Mouse (Mus musculus) embryonic facial prominence, embryonic 14.5 days (tissue): ENCODE measurements around the gene Pon2. TPM values are rescaled to one million over a fixed set of nuclear protein-coding genes. Genes with fewer than 3 reads are reported as not detected.

ENCODE experiments used
- ATAC-seq: fragments of 200-750 bp; cut with Nextera tagmentation; 2 replicates; pipeline ENCODE4 v1.8.0; 2017; ENCODE audit warnings: low read depth, moderate number of reproducible peaks, moderate TSS enrichment
- DNase-seq: peaks from one replicate; pipeline ENCODE4 v3.0.0-alpha.2; 2015; ENCODE audit warnings: low spot score
- H3K27ac ChIP-seq: fragments of 300-500 bp; sonication (generic); replicated peaks from 2 replicates; pipeline ENCODE4 v1.5.1; 2014; ENCODE audit warnings: low read depth, mild to moderate bottlenecking, low read length, moderate library complexity
- H3K27me3 ChIP-seq: fragments of 300-500 bp; sonication (generic); replicated peaks from 2 replicates; pipeline ENCODE4 v1.6.1; 2014; ENCODE audit warnings: low read length; ENCODE audit not compliant: control insufficient read depth, insufficient read depth
- H3K36me3 ChIP-seq: fragments of 300-500 bp; sonication (generic); 2 replicates; pipeline ENCODE4 v1.6.1; 2014; ENCODE audit warnings: low read length, mixed read lengths; ENCODE audit not compliant: control insufficient read depth, insufficient read depth
- H3K4me1 ChIP-seq: fragments of 300-500 bp; sonication (generic); 2 replicates; pipeline ENCODE4 v1.6.1; 2014; ENCODE audit warnings: antibody characterized with exemption, low read length; ENCODE audit not compliant: control insufficient read depth, insufficient read depth
- H3K4me2 ChIP-seq: fragments of 300-500 bp; sonication (generic); 2 replicates; pipeline ENCODE4 v1.6.1; 2014; ENCODE audit warnings: low read depth, mild to moderate bottlenecking, low read length, moderate library complexity, mixed read lengths
- H3K4me3 ChIP-seq: fragments of 300-500 bp; sonication (generic); 2 replicates; pipeline ENCODE4 v1.5.1; 2014; ENCODE audit warnings: low read depth, mild to moderate bottlenecking, low read length
- H3K9ac ChIP-seq: fragments of 300-500 bp; sonication (generic); 2 replicates; pipeline ENCODE4 v1.6.1; 2014; ENCODE audit warnings: low read depth, mild to moderate bottlenecking, low read length, moderate library complexity, mixed read lengths
- H3K9me3 ChIP-seq: fragments of 300-500 bp; sonication (generic); 2 replicates; pipeline ENCODE4 v1.6.1; 2016; ENCODE audit warnings: low read length; ENCODE audit not compliant: control insufficient read depth
- WGBS: fragments of 180-500 bp; shearing (Covaris S2); extraction: QIAGEN DNeasy Blood & Tissue Kit; methylation state at CpG from one replicate; pipeline ENCODE4 v1.1.7; 2014; 5-methylcytosine and 5-hydroxymethylcytosine counted together
- polyA plus RNA-seq: library from polyadenylated mRNA; unstranded; fragments of >200 nt; fragmentation: Nextera tagmentation; extraction: Ambion mirVana; gene quantifications from 2 replicates; pipeline ENCODE4 v1.2.1, GENCODE M21; 2014

Gene Pon2
- polyA plus RNA-seq, 1 experiment from 2014 or later, result 26.0 TPM

- no peak overlapping the region for H3K9ac ChIP-seq
- peak overlapping the region; percentile 52 for H3K4me2 ChIP-seq
These were observed 43.0 kb downstream of the Pon2 start for GRCm38 (mm10) chr6:5255291-5255690.

GRCm38 (mm10) chr6:5254869-5255268, 43.4 kb downstream of the Pon2 start:
- H3K27ac ChIP-seq, result no peak overlapping the region
- peak overlapping the region; percentile 52; the same call in 1 of the 2 replicates for H3K4me2 ChIP-seq
- no peaks in the 10 kb centered on the region for H3K27me3 ChIP-seq
- H3K9me3 ChIP-seq, result no peaks in the 10 kb centered on the region
- peaks cover 8% of the 10 kb centered on the region; the same call in 1 of the 2 replicates for H3K4me1 ChIP-seq
- ATAC-seq, result no peak
- H3K36me3 ChIP-seq, result no peaks in the 10 kb centered on the region
- H3K4me3 ChIP-seq, result no peak overlapping the region
- H3K9ac ChIP-seq, result no peak overlapping the region
- 90% methylated on average over 2 of the region's 2 CpGs for WGBS
- DNase-seq, result no peak

More at GRCm38 (mm10) chr6:5255291-5255690, 43.0 kb downstream of the Pon2 start:
- Histone ChIP-seq H3K4me1 (peaks cover 8% of the 10 kb centered on the region; the same call in 1 of the 2 replicates), H3K27me3 (no peaks in the 10 kb centered on the region), H3K36me3 (no peaks in the 10 kb centered on the region), H3K27ac (no peak overlapping the region), H3K9me3 (no peaks in the 10 kb centered on the region), H3K4me3 (peak overlapping the region; percentile 33)
- no peak for ATAC-seq
- 51% methylated on average over 6 of the region's 6 CpGs for WGBS
- DNase-seq, result no peak

- Histone ChIP-seq H3K9ac (no peak overlapping the region), H3K4me1 (no peaks in the 10 kb centered on the region), H3K4me3 (no peak overlapping the region), H3K9me3 (no peaks in the 10 kb centered on the region), H3K4me2 (no peak overlapping the region), H3K27ac (no peak overlapping the region), H3K27me3 (no peaks in the 10 kb centered on the region), H3K36me3 (no peaks in the 10 kb centered on the region)
- ATAC-seq (no peak), DNase-seq (no peak)
- WGBS, result 98% methylated on average over 6 of the region's 6 CpGs
These were observed 52.3 kb downstream of the Pon2 start for GRCm38 (mm10) chr6:5245926-5246325.

- Histone ChIP-seq H3K9me3 (no peaks in the 10 kb centered on the region), H3K27me3 (no peaks in the 10 kb centered on the region), H3K27ac (no peak overlapping the region), H3K36me3 (no peaks in the 10 kb centered on the region), H3K4me3 (no peak overlapping the region), H3K9ac (no peak overlapping the region), H3K4me1 (no peaks in the 10 kb centered on the region), H3K4me2 (no peak overlapping the region)
- DNase-seq, result no peak
- no peak for ATAC-seq
- WGBS, result 91% methylated on average over 3 of the region's 3 CpGs
These were observed 59.5 kb downstream of the Pon2 start for GRCm38 (mm10) chr6:5238799-5239198.

GRCm38 (mm10) chr6:5237510-5237909, 60.7 kb downstream of the Pon2 start:
- Histone ChIP-seq H3K27ac (no peak overlapping the region), H3K9ac (no peak overlapping the region), H3K4me3 (no peak overlapping the region), H3K9me3 (no peaks in the 10 kb centered on the region), H3K27me3 (no peaks in the 10 kb centered on the region), H3K4me1 (no peaks in the 10 kb centered on the region), H3K4me2 (no peak overlapping the region), H3K36me3 (no peaks in the 10 kb centered on the region)
- no peak for DNase-seq
- 80% methylated on average over 4 of the region's 4 CpGs for WGBS
- no peak for ATAC-seq

GRCm38 (mm10) chr6:5236843-5237371, 61.3 kb downstream of the Pon2 start:
- Histone ChIP-seq H3K4me3 (no peak overlapping the region), H3K27ac (no peak overlapping the region), H3K4me1 (no peaks in the 10 kb centered on the region), H3K4me2 (no peak overlapping the region), H3K9ac (no peak overlapping the region), H3K36me3 (no peaks in the 10 kb centered on the region), H3K27me3 (no peaks in the 10 kb centered on the region), H3K9me3 (no peaks in the 10 kb centered on the region)
- ATAC-seq (no peak), DNase-seq (no peak)
- WGBS, result 88% methylated on average over 8 of the region's 8 CpGs

GRCm38 (mm10) chr6:5234563-5234962, 63.7 kb downstream of the Pon2 start:
- H3K27ac ChIP-seq, result no peak overlapping the region
- no peaks in the 10 kb centered on the region for H3K9me3 ChIP-seq
- ATAC-seq (no peak), DNase-seq (no peak)
- no peak overlapping the region for H3K4me2 ChIP-seq
- no peaks in the 10 kb centered on the region for H3K27me3 ChIP-seq
- H3K36me3 ChIP-seq, result no peaks in the 10 kb centered on the region
- no peaks in the 10 kb centered on the region for H3K4me1 ChIP-seq
- H3K9ac ChIP-seq, result no peak overlapping the region
- no peak overlapping the region for H3K4me3 ChIP-seq
- WGBS, result 73% methylated on average over 3 of the region's 3 CpGs

GRCm38 (mm10) chr6:5233812-5234211, 64.4 kb downstream of the Pon2 start:
- Histone ChIP-seq H3K4me3 (no peak overlapping the region), H3K27me3 (no peaks in the 10 kb centered on the region), H3K9ac (no peak overlapping the region), H3K9me3 (no peaks in the 10 kb centered on the region), H3K4me1 (no peaks in the 10 kb centered on the region), H3K27ac (no peak overlapping the region), H3K36me3 (no peaks in the 10 kb centered on the region), H3K4me2 (no peak overlapping the region)
- DNase-seq (no peak), ATAC-seq (no peak)
- WGBS, result 85% methylated on average over 1 of the region's 1 CpGs

- no peak for ATAC-seq
- Histone ChIP-seq H3K4me2 (no peak overlapping the region), H3K4me1 (no peaks in the 10 kb centered on the region), H3K9ac (no peak overlapping the region), H3K36me3 (no peaks in the 10 kb centered on the region), H3K4me3 (no peak overlapping the region), H3K27ac (no peak overlapping the region), H3K27me3 (no peaks in the 10 kb centered on the region), H3K9me3 (no peaks in the 10 kb centered on the region)
- DNase-seq, result no peak
- WGBS, result 88% methylated on average over 4 of the region's 4 CpGs
These were observed 66.2 kb downstream of the Pon2 start for GRCm38 (mm10) chr6:5232022-5232421.
